Mouse (Mus musculus): ENCODE measurements around the gene Spryd4.
"Not testable (repeated sequence)": the region's sequence is repeated elsewhere in the genome, so short reads cannot be mapped to it uniquely, and the experiment has no call there.

Gene Spryd4

GRCm38 (mm10) chr10:128185959-128186358 is 25.6 kb downstream of the Spryd4 start:
- DNase-seq (ENCODE audit: low read depth): peak; percentile 93

- peak; percentile 22 for DNase-seq (ENCODE audit: low read depth)
Observed at GRCm38 (mm10) chr10:128185277-128185940, 26.2 kb downstream of the Spryd4 start.

GRCm38 (mm10) chr10:128184296-128184695 is 27.3 kb downstream of the Spryd4 start:
- DNase-seq (ENCODE audit: low read depth): no peak

- no peak for DNase-seq (ENCODE audit: low read depth)
Observed at GRCm38 (mm10) chr10:128179989-128180388, 31.6 kb downstream of the Spryd4 start, which contains the start of gene Rbms2. Gene Rbms2 (minus strand): TSS chr10:128180297.

- no peak for DNase-seq (ENCODE audit: low read depth)
Observed at GRCm38 (mm10) chr10:128177316-128177715, 34.3 kb downstream of the Spryd4 start.

GRCm38 (mm10) chr10:128175996-128176755 is 35.4 kb downstream of the Spryd4 start:
- peak; percentile 84 for DNase-seq (ENCODE audit: low read depth)

GRCm38 (mm10) chr10:128175302-128175701 is 36.3 kb downstream of the Spryd4 start:
- peak; percentile 33 for DNase-seq (ENCODE audit: low read depth)

GRCm38 (mm10) chr10:128171348-128171747 is 40.3 kb downstream of the Spryd4 start:
- DNase-seq (ENCODE audit: low read depth): not testable (repeated sequence)

- no peak for DNase-seq (ENCODE audit: low read depth)
Observed at GRCm38 (mm10) chr10:128167091-128167490, 44.5 kb downstream of the Spryd4 start.

GRCm38 (mm10) chr10:128165726-128166125 is 45.9 kb downstream of the Spryd4 start:
- DNase-seq (ENCODE audit: low read depth): not testable (repeated sequence)

Data from naive thymus-derived CD4-positive, alpha-beta T cell, adult 2 months (primary cell).